Mouse (Mus musculus) stomach, postnatal 0 days (tissue): Measurements from ENCODE around the gene Ghitm. TPM values are rescaled to one million over a fixed set of nuclear protein-coding genes. Genes with fewer than 3 reads are reported as not detected.

Experiments used
- ATAC-seq: fragments of 200-750 bp; cut with Nextera tagmentation; 2 replicates; pipeline ENCODE4 v1.8.0; 2017; ENCODE audit not compliant: low FRiP score, low TSS enrichment
- DNase-seq: peaks from one replicate; pipeline ENCODE4 v3.0.0-alpha.2; 2016; ENCODE audit warnings: low spot score
- H3K27ac ChIP-seq: fragments of 300-500 bp; sonication (generic); replicated peaks from 2 replicates; pipeline ENCODE4 v1.5.1; 2014; ENCODE audit warnings: mild to moderate bottlenecking, control low read depth
- H3K27me3 ChIP-seq: fragments of 300-500 bp; sonication (generic); 2 replicates; pipeline ENCODE4 v1.6.1; 2014; ENCODE audit warnings: low read length; ENCODE audit not compliant: control insufficient read depth, insufficient read depth
- H3K36me3 ChIP-seq: fragments of 300-500 bp; sonication (generic); 2 replicates; pipeline ENCODE4 v1.6.1; 2014; ENCODE audit warnings: low read length, mixed read lengths; ENCODE audit not compliant: control insufficient read depth, insufficient read depth
- H3K4me1 ChIP-seq: fragments of 300-500 bp; sonication (generic); replicated peaks from 2 replicates; pipeline ENCODE4 v1.6.1; 2014; ENCODE audit warnings: antibody characterized with exemption; ENCODE audit not compliant: control insufficient read depth, insufficient read depth
- H3K4me2 ChIP-seq: fragments of 300-500 bp; sonication (generic); replicated peaks from 2 replicates; pipeline ENCODE4 v1.6.1; 2014; ENCODE audit warnings: low read depth, mild to moderate bottlenecking, control low read depth, moderate library complexity
- H3K4me3 ChIP-seq: fragments of 300-500 bp; sonication (generic); 2 replicates; pipeline ENCODE4 v1.5.1; 2014; ENCODE audit warnings: low read depth, low read length, control low read depth
- H3K9ac ChIP-seq: fragments of 300-500 bp; sonication (generic); 2 replicates; pipeline ENCODE4 v1.6.1; 2014; ENCODE audit warnings: mild to moderate bottlenecking, low read length, control low read depth, mixed read lengths
- H3K9me3 ChIP-seq: fragments of 300-500 bp; sonication (generic); 2 replicates; pipeline ENCODE4 v1.6.1; 2016; ENCODE audit warnings: low read length; ENCODE audit not compliant: control insufficient read depth
- CTCF ChIP-seq: IDR thresholded peaks from 2 replicates; pipeline ENCODE4 v1.5.1; 2016; ENCODE audit warnings: antibody characterized with exemption, low read depth, mild to moderate bottlenecking, moderate library complexity
- EP300 ChIP-seq: optimal IDR thresholded peaks from 2 replicates; pipeline ENCODE3; 2016; ENCODE audit warnings: antibody characterized with exemption
- WGBS: fragments of 180-500 bp; shearing (Covaris S2); extraction: QIAGEN DNeasy Blood & Tissue Kit; methylation state at CpG from one replicate; pipeline ENCODE4 v1.1.7; 2014; 5-methylcytosine and 5-hydroxymethylcytosine counted together
- polyA plus RNA-seq: library from polyadenylated mRNA; unstranded; fragments of >200 nt; fragmentation: Nextera tagmentation; extraction: Ambion mirVana; gene quantifications from 2 replicates; pipeline ENCODE4 v1.2.1, GENCODE M21; 2015

The Ghitm gene
- polyA plus RNA-seq, 1 experiment from 2014 or later: 198 TPM

- no peak overlapping the region for H3K4me2 ChIP-seq
- no peak overlapping the region for H3K9ac ChIP-seq
- no peak for ATAC-seq
- H3K36me3 ChIP-seq: no peaks in the 10 kb centered on the region
- no peak for DNase-seq
- TF ChIP-seq EP300 (no peak), CTCF (no peak)
- 56% methylated on average over 5 of the region's 5 CpGs for WGBS
- no peaks in the 10 kb centered on the region for H3K9me3 ChIP-seq
- H3K27me3 ChIP-seq: no peaks in the 10 kb centered on the region
- no peaks in the 10 kb centered on the region for H3K4me1 ChIP-seq
- no peak overlapping the region for H3K27ac ChIP-seq
- no peak overlapping the region for H3K4me3 ChIP-seq
Observed at GRCm38 (mm10) chr14:37101531-37101930, 33.5 kb downstream of the Ghitm start.

- peak within 1 kb of the TSS; percentile 38 for H3K4me2 ChIP-seq
- H3K4me1 ChIP-seq: no peaks in the 10 kb centered on the region
- H3K36me3 ChIP-seq: no peaks in the 10 kb centered on the region
- no peak within 1 kb of the TSS for H3K27ac ChIP-seq
- TF ChIP-seq EP300 (no peak), CTCF (no peak)
- WGBS: under 1% methylated on average over 30 of the region's 30 CpGs
- 0 out of 2 replicates have a peak within 1 kb of the TSS, but pooled peaks have one; percentile 2 for H3K4me3 ChIP-seq
- H3K9ac ChIP-seq: no peak within 1 kb of the TSS
- H3K27me3 ChIP-seq: no peaks in the 10 kb centered on the region
- H3K9me3 ChIP-seq: no peaks in the 10 kb centered on the region
- no peak for ATAC-seq
- peak; percentile 16 for DNase-seq
Observed at GRCm38 (mm10) chr14:37097956-37098530, 37.0 kb downstream of the Ghitm start, which contains the start of gene Cdhr1. Gene Cdhr1 (minus strand): TSS chr14:37098347.

- H3K36me3 ChIP-seq: no peaks in the 10 kb centered on the region
- H3K27ac ChIP-seq: no peak overlapping the region
- no peaks in the 10 kb centered on the region for H3K27me3 ChIP-seq
- H3K9ac ChIP-seq: no peak overlapping the region
- no peak overlapping the region for H3K4me3 ChIP-seq
- WGBS: 60% methylated on average over 4 of the region's 4 CpGs
- H3K4me1 ChIP-seq: no peaks in the 10 kb centered on the region
- no peak for TF ChIP-seq EP300
- no peak for TF ChIP-seq CTCF
- no peak overlapping the region for H3K4me2 ChIP-seq
- H3K9me3 ChIP-seq: no peaks in the 10 kb centered on the region
- no peak for ATAC-seq
- DNase-seq: no peak
Observed at GRCm38 (mm10) chr14:37095556-37095955, 39.5 kb downstream of the Ghitm start.

GRCm38 (mm10) chr14:37094436-37094835 is 40.6 kb downstream of the Ghitm start:
- WGBS: 58% methylated on average over 6 of the region's 6 CpGs
- Histone ChIP-seq H3K9ac (no peak overlapping the region), H3K4me2 (no peak overlapping the region), H3K4me1 (no peaks in the 10 kb centered on the region), H3K4me3 (no peak overlapping the region), H3K27ac (no peak overlapping the region), H3K9me3 (no peaks in the 10 kb centered on the region), H3K27me3 (no peaks in the 10 kb centered on the region), H3K36me3 (no peaks in the 10 kb centered on the region)
- TF ChIP-seq CTCF (no peak), EP300 (no peak)
- no peak for ATAC-seq
- no peak for DNase-seq

- WGBS: 17% methylated on average over 4 of the region's 4 CpGs
- Histone ChIP-seq H3K4me2 (no peak overlapping the region), H3K4me1 (no peaks in the 10 kb centered on the region), H3K36me3 (no peaks in the 10 kb centered on the region), H3K4me3 (no peak overlapping the region), H3K9ac (no peak overlapping the region), H3K27ac (no peak overlapping the region), H3K27me3 (no peaks in the 10 kb centered on the region), H3K9me3 (no peaks in the 10 kb centered on the region)
- DNase-seq (no peak), ATAC-seq (no peak)
- TF ChIP-seq CTCF (no peak), EP300 (no peak)
Observed at GRCm38 (mm10) chr14:37083755-37084154, 51.3 kb downstream of the Ghitm start.

- TF ChIP-seq EP300: no peak
- no peak for TF ChIP-seq CTCF
- no peak overlapping the region for H3K4me2 ChIP-seq
- DNase-seq (no peak), ATAC-seq (no peak)
- no peak overlapping the region for H3K27ac ChIP-seq
- no peaks in the 10 kb centered on the region for H3K36me3 ChIP-seq
- no peak overlapping the region for H3K4me3 ChIP-seq
- no peaks in the 10 kb centered on the region for H3K4me1 ChIP-seq
- no peak overlapping the region for H3K9ac ChIP-seq
- no peaks in the 10 kb centered on the region for H3K9me3 ChIP-seq
- 79% methylated on average over 1 of the region's 1 CpGs for WGBS
- no peaks in the 10 kb centered on the region for H3K27me3 ChIP-seq
Observed at GRCm38 (mm10) chr14:37080724-37081123, 54.3 kb downstream of the Ghitm start.

Other genes starting within 250 kb of the Ghitm start
- gene Ccser2, start 166.5 kb downstream of the Ghitm start, polyA plus RNA-seq: 18.1 and 19.7 TPM in 2 replicates
- gene Rgr, start 86.3 kb downstream of the Ghitm start, polyA plus RNA-seq: 0.06 TPM in 1 of 2 replicates, not detected in the other
- gene Lrit1, start 80.4 kb downstream of the Ghitm start, polyA plus RNA-seq: not detected in 2 replicates
- not detected in 2 replicates for gene Lrit2, start 67.3 kb downstream of the Ghitm start, polyA plus RNA-seq
- gene Cdhr1, start 36.9 kb downstream of the Ghitm start, polyA plus RNA-seq: 0.25 and 0.33 TPM in 2 replicates
- gene 2610528A11Rik, start 21.2 kb downstream of the Ghitm start, polyA plus RNA-seq: 22.0 and 22.2 TPM in 2 replicates